Mouse (Mus musculus) heart, embryonic 16.5 days (tissue): ENCODE data around the gene Rpgrip1l. TPM values are rescaled to one million over a fixed set of nuclear protein-coding genes. Genes with fewer than 3 reads are reported as not detected.
A peak's percentile ranks its signal among the peaks of the same experiment; 100 is the strongest.

ENCODE experiments used
- ATAC-seq: fragments of 200-750 bp; cut with Nextera tagmentation; replicated peaks from 2 replicates; pipeline ENCODE4 v1.8.0; 2017; ENCODE audit warnings: moderate number of reproducible peaks; ENCODE audit not compliant: insufficient read depth, low FRiP score; ENCODE audit errors: extremely low read depth
- H3K27ac ChIP-seq: fragments of 300-500 bp; sonication (generic); 2 replicates; pipeline ENCODE4 v1.5.1; 2014; ENCODE audit warnings: mild to moderate bottlenecking, low read length, control low read depth, moderate library complexity
- H3K27me3 ChIP-seq: fragments of 300-500 bp; sonication (generic); 2 replicates; pipeline ENCODE4 v1.6.1; 2014; ENCODE audit warnings: low read length, mixed read lengths; ENCODE audit not compliant: control insufficient read depth, insufficient read depth
- H3K36me3 ChIP-seq: fragments of 300-500 bp; sonication (generic); 2 replicates; pipeline ENCODE4 v1.6.1; 2014; ENCODE audit not compliant: control insufficient read depth, insufficient read depth
- H3K4me1 ChIP-seq: fragments of 300-500 bp; sonication (generic); 2 replicates; pipeline ENCODE4 v1.6.1; 2014; ENCODE audit warnings: low read length, mixed read lengths; ENCODE audit not compliant: control insufficient read depth, insufficient read depth
- H3K4me2 ChIP-seq: fragments of 300-500 bp; sonication (generic); 2 replicates; pipeline ENCODE4 v1.6.1; 2014; ENCODE audit warnings: low read depth, mild to moderate bottlenecking, control low read depth, low read length
- H3K4me3 ChIP-seq: fragments of 300-500 bp; sonication (generic); 2 replicates; pipeline ENCODE4 v1.5.1; 2014; ENCODE audit warnings: mild to moderate bottlenecking, control low read depth, low read length
- H3K9ac ChIP-seq: fragments of 300-500 bp; sonication (generic); 2 replicates; pipeline ENCODE4 v1.6.1; 2014; ENCODE audit warnings: low read length, control low read depth
- H3K9me3 ChIP-seq: fragments of 300-500 bp; sonication (generic); replicated peaks from 2 replicates; pipeline ENCODE4 v1.6.1; 2016; ENCODE audit warnings: low read length; ENCODE audit not compliant: control insufficient read depth
- WGBS: fragments of 180-500 bp; shearing (Covaris S2); extraction: QIAGEN DNeasy Blood & Tissue Kit; methylation state at CpG from one replicate; pipeline ENCODE4 v1.1.7; 2014; 5-methylcytosine and 5-hydroxymethylcytosine counted together
- polyA plus RNA-seq: library from polyadenylated mRNA; unstranded; fragments of >200 nt; fragmentation: Nextera tagmentation; extraction: Ambion mirVana; gene quantifications from 2 replicates; pipeline ENCODE4 v1.2.1, GENCODE M21; 2015

Gene Rpgrip1l
- 6.0 and 7.5 TPM in 2 replicates for polyA plus RNA-seq

DNA sequence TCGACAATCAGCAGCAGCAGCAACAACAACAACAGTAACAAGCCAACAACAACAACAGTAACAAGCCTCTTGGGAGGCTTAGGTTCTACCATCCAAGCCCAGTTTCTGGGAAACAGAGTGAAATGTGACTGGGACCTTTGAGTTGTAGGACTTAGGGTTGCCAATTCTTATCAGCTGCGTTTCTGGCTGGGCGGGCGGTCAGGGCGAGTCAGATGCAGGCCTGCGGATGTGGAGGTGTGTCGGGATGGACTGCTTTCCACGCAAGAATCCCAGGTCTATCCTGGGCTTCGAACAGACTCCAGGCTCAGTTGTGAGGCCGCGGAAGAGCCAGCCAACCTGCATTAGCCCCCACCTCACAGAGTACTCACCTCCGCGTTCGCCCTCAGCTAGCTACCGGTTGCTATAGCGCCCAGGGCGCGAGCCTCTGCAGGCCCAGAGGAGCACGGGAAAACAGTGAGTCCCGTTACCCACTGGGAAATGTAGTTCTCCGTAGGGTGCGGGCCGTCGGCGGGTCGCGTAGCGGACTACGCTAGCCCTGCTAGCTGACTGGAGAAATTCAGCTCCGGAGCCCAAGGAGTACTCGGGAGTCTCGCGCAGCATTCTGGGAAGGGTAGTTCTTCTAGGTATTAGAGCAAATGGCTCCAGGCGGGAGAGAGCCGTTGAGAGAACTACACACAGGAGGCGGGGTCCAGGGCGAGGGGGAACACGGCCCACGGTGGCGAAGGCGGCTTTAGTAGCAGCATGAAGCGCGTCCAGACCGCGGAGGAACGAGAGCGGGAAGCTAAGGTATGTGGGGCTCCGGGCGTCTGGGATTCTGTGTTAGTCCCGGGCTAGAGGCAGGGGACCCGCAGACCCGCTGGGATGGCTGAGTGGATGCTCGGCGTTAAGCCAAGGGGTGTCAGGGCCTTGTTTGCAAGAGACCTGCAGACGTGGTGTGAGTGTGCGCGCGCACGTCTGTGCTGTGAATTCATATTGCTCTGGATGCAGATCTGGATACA is at the start of gene Rpgrip1l, which contains the start of gene Fto:
Gene Rpgrip1l, minus strand, starts transcription at position 428 of the 998 bp plus-strand sequence.
Gene Fto, plus strand, starts transcription at position 691 of the 998 bp plus-strand sequence.
- Histone ChIP-seq H3K9ac (peak within 1 kb of the TSS; percentile 95), H3K4me3 (peak within 1 kb of the TSS; percentile 86), H3K4me1 (peaks cover 17% of the 10 kb centered on the region), H3K27ac (peak within 1 kb of the TSS; percentile 72), H3K27me3 (no peaks in the 10 kb centered on the region), H3K9me3 (no peaks in the 10 kb centered on the region), H3K4me2 (peak within 1 kb of the TSS; percentile 92), H3K36me3 (no peaks in the 10 kb centered on the region)
- WGBS = under 1% methylated on average over 59 of the region's 59 CpGs
- ATAC-seq = peak; percentile 99

DNA sequence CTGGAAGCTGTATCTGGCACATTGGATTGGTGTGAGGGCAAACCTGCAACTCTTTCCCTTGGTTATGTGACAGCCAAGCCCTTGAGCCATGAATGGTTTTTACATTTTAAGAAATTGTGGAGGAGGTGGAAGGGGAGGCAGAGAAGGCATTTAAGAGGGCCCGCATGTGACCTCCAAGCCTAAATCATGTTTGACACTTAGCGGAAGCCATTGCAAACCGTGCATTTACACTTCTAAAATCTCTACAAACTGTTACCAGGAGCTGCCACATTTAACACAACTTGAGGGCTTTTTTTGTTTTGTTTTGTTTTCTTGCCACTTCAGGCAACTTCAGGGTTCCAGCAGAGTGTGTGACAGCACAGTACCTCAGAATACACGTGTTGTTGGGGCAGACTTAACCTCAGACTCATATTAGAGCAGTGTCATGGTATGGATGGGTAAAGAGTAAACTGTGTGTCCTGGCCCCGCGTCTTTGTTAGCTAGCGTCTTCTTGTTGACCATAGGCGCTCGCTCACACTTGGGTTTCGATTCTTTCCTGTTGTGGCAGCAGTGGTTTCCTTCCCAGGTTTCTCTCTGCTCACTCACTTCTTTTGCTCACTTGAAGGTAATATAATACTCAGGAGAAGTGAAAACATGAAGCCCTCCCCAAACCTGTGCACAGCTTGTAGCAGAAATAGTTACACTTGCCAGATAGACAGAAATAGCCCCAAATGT is 47.7 kb upstream of the Rpgrip1l start:
- no peak overlapping the region for H3K27ac ChIP-seq
- H3K27me3 ChIP-seq = no peaks in the 10 kb centered on the region
- no peak for ATAC-seq
- WGBS = 82% methylated on average over 10 of the region's 10 CpGs
- H3K9me3 ChIP-seq = no peaks in the 10 kb centered on the region
- H3K4me3 ChIP-seq = no peak overlapping the region
- no peak overlapping the region for H3K9ac ChIP-seq
- H3K4me2 ChIP-seq = no peak overlapping the region
- H3K4me1 ChIP-seq = peaks cover 37% of the 10 kb centered on the region
- no peaks in the 10 kb centered on the region for H3K36me3 ChIP-seq

DNA sequence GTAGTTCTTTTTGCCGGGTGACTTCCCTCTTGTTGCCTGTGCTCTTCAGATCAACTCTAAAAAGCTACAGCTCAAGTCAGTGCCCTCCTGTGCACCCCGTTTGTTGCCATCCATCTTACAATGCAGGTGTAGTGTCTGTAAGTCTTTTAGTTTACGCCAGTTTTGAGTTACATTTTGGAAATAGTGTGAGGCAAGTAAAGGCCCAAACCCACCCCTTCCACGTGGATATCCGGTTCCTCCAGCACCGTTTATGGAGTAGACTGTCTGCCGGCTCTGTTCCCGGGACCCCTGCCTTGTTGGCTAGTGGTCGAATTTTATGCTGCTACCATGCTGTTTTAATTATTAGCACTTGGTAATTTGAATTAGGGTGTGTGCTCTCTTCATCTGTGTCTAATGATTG is 46.4 kb upstream of the Rpgrip1l start:
- H3K9ac ChIP-seq = no peak overlapping the region
- H3K9me3 ChIP-seq = no peaks in the 10 kb centered on the region
- H3K4me2 ChIP-seq = no peak overlapping the region
- no peak overlapping the region for H3K27ac ChIP-seq
- H3K4me1 ChIP-seq = peaks cover 26% of the 10 kb centered on the region
- no peak overlapping the region for H3K4me3 ChIP-seq
- 86% methylated on average over 9 of the region's 9 CpGs for WGBS
- ATAC-seq = no peak
- no peaks in the 10 kb centered on the region for H3K36me3 ChIP-seq
- H3K27me3 ChIP-seq = no peaks in the 10 kb centered on the region

DNA sequence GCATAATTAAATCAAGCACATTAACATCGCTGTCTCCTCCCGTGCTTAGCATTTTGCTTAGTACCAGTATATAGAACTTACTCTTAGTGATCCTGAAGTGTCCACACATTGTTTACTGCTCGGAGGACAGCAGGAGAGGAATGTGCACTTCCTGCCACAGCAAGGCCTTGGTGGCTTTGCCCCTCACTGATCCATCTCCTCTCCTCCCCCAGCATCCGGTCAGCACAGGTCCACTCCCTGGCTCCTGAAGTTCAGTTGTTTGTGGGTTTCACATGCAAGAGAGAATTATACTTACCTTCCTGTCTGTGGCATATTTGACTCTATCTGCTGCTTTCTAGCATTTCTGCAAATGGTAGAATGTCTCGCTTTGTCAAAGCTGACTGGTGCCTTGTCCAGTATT is 45.0 kb upstream of the Rpgrip1l start:
- Histone ChIP-seq H3K4me1 (peaks cover 15% of the 10 kb centered on the region), H3K4me3 (no peak overlapping the region), H3K36me3 (no peaks in the 10 kb centered on the region), H3K4me2 (no peak overlapping the region), H3K9ac (no peak overlapping the region), H3K9me3 (no peaks in the 10 kb centered on the region), H3K27me3 (no peaks in the 10 kb centered on the region), H3K27ac (no peak overlapping the region)
- WGBS = 80% methylated on average over 5 of the region's 5 CpGs
- ATAC-seq = no peak

DNA sequence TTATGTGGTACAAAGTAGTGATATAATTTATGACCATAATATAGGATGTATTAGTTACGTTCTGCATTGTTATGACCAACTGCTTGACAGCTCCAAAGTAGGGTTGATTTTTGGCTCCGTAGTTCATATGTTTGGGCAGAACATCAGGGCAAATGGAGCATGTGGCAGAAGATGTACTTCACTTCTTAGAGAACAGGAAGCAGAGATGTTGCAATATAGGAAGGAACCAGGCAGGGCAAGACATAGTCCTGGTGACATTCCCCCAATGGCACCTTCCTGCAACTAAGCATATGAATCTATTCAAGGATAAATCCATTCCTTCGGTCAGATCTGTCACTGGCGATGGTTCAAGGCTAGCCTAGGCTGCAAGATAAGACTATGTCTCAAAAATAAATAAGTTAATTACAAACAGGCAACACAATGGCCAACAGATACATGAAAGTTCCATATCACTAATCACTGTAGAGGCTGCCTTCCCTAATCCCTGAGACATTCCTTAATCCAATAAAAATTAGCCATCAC is 44.5 kb upstream of the Rpgrip1l start:
- no peaks in the 10 kb centered on the region for H3K9me3 ChIP-seq
- H3K27me3 ChIP-seq = no peaks in the 10 kb centered on the region
- no peak overlapping the region for H3K27ac ChIP-seq
- 85% methylated on average over 4 of the region's 4 CpGs for WGBS
- H3K4me3 ChIP-seq = no peak overlapping the region
- H3K9ac ChIP-seq = no peak overlapping the region
- H3K4me2 ChIP-seq = no peak overlapping the region
- peaks cover 11% of the 10 kb centered on the region for H3K4me1 ChIP-seq
- no peaks in the 10 kb centered on the region for H3K36me3 ChIP-seq
- ATAC-seq = no peak

GRCm38 (mm10) chr8:91355956-91356699 is 43.1 kb upstream of the Rpgrip1l start:
- H3K9ac ChIP-seq = no peak overlapping the region
- H3K36me3 ChIP-seq = no peaks in the 10 kb centered on the region
- no peaks in the 10 kb centered on the region for H3K27me3 ChIP-seq
- 90% methylated on average over 11 of the region's 11 CpGs for WGBS
- no peak for ATAC-seq
- H3K9me3 ChIP-seq = no peaks in the 10 kb centered on the region
- H3K4me3 ChIP-seq = no peak overlapping the region
- H3K4me2 ChIP-seq = no peak overlapping the region
- no peak overlapping the region for H3K27ac ChIP-seq
- peaks cover 9% of the 10 kb centered on the region for H3K4me1 ChIP-seq

GRCm38 (mm10) chr8:91355301-91355905 is 42.3 kb upstream of the Rpgrip1l start:
- ATAC-seq = no peak
- Histone ChIP-seq H3K27ac (no peak overlapping the region), H3K27me3 (no peaks in the 10 kb centered on the region), H3K9ac (no peak overlapping the region), H3K4me1 (peaks cover 12% of the 10 kb centered on the region), H3K36me3 (no peaks in the 10 kb centered on the region), H3K9me3 (no peaks in the 10 kb centered on the region), H3K4me2 (no peak overlapping the region), H3K4me3 (no peak overlapping the region)
- WGBS = 58% methylated on average over 10 of the region's 10 CpGs

DNA sequence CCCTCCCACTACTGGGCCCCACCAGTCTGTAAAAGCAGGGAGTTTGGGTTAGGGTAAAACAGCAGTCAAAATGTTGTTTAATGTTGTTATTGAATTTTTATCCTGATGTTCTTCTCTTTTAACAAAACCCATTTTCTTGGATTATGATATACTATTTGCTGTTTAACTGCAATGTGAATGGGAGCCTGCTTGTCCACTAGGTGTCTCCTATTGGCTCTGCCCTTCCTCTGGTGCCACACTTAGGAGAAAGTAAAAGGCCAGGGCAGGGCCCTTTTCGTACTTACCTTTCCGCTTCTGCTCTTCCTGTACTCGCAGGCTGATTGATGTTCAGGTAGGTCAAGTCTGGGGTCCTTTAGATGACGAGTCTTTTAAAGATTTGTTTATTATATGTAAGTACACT is 40.8 kb upstream of the Rpgrip1l start:
- Histone ChIP-seq H3K27ac (no peak overlapping the region), H3K9me3 (no peaks in the 10 kb centered on the region), H3K4me1 (peaks cover 14% of the 10 kb centered on the region), H3K9ac (no peak overlapping the region), H3K4me3 (no peak overlapping the region), H3K27me3 (no peaks in the 10 kb centered on the region), H3K4me2 (no peak overlapping the region), H3K36me3 (0 out of 2 replicates have a peak, but pooled peaks cover 3% of the 10 kb centered on the region)
- 81% methylated on average over 4 of the region's 4 CpGs for WGBS
- ATAC-seq = no peak
